Mouse (Mus musculus): ENCODE data around the gene Zfp503. TPM values are rescaled to one million over a fixed set of nuclear protein-coding genes. Genes with fewer than 3 reads are reported as not detected.

Gene Zfp503
- polyA plus RNA-seq, 1 experiment from 2014 or later, result 8.0 TPM

Small RNA genes lying within 50 kb of the gene (microRNA-seq; reads per million reads assigned to microRNA genes)
- gene Gm27532, result not detected

Other genes starting within 250 kb of the Zfp503 start
- gene Samd8, start 239.1 kb downstream of the Zfp503 start, polyA plus RNA-seq (2015; fragmentation: Nextera tagmentation; extraction: Ambion mirVana), result 20.4 TPM in 2 replicates
- gene Dusp13, start 238.4 kb downstream of the Zfp503 start, polyA plus RNA-seq (2015; fragmentation: Nextera tagmentation; extraction: Ambion mirVana), result 0.36 TPM in 1 of 2 replicates, not detected in the other
- 300 and 327 TPM in 2 replicates for gene Vdac2, start 164.4 kb downstream of the Zfp503 start, polyA plus RNA-seq (2015; fragmentation: Nextera tagmentation; extraction: Ambion mirVana)
- gene Comtd1, start 140.6 kb downstream of the Zfp503 start, polyA plus RNA-seq (2015; fragmentation: Nextera tagmentation; extraction: Ambion mirVana), result 59.2 and 68.9 TPM in 2 replicates
- 0.30 and 0.80 TPM in 2 replicates for gene Lrmda, start 30.1 kb upstream of the Zfp503 start, polyA plus RNA-seq (2015; fragmentation: Nextera tagmentation; extraction: Ambion mirVana)